Mouse (Mus musculus): ENCODE data around the gene Ubxn1. TPM values are rescaled to one million over a fixed set of nuclear protein-coding genes. Genes with fewer than 3 reads are reported as not detected.
"Not testable (repeated sequence)": the region's sequence is repeated elsewhere in the genome, so short reads cannot be mapped to it uniquely, and the experiment has no call there.

Gene Ubxn1
- polyA plus RNA-seq, 1 experiment from 2014 or later: 168 TPM

- no peak for ATAC-seq
- Histone ChIP-seq H3K36me3 (no peaks in the 10 kb centered on the region), H3K9me3 (no peaks in the 10 kb centered on the region), H3K27ac (no peak overlapping the region), H3K4me2 (replicated peaks) (no peak overlapping the region), H3K4me3 (replicated peaks) (no peak overlapping the region), H3K9ac (replicated peaks) (no peak overlapping the region), H3K4me1 (replicated peaks) (no peaks in the 10 kb centered on the region), H3K27me3 (no peaks in the 10 kb centered on the region)
- WGBS: 84% methylated on average over 6 of the region's 6 CpGs
Observed at GRCm38 (mm10) chr19:8864265-8864664, 7.0 kb upstream of the Ubxn1 start.

- H3K27me3 ChIP-seq; H3K4me3 ChIP-seq (replicated peaks); H3K27ac ChIP-seq; H3K9me3 ChIP-seq; H3K9ac ChIP-seq (replicated peaks); ATAC-seq: not testable (repeated sequence)
- WGBS: 63% methylated on average over 3 of the region's 3 CpGs
- Histone ChIP-seq H3K36me3 (peaks cover 24% of the 10 kb centered on the region), H3K4me1 (replicated peaks) (peaks cover 13% of the 10 kb centered on the region), H3K4me2 (replicated peaks) (0 out of 2 replicates have a peak overlapping the region, but pooled peaks have one; percentile 86)
Observed at GRCm38 (mm10) chr19:8870381-8870780, 915 bp upstream of the Ubxn1 start.

- Histone ChIP-seq H3K9ac (replicated peaks) (peak overlapping the region; percentile 93), H3K9me3 (no peaks in the 10 kb centered on the region), H3K27ac (peak overlapping the region; percentile 75), H3K4me2 (replicated peaks) (peak overlapping the region; percentile 86), H3K4me3 (replicated peaks) (peak overlapping the region; percentile 86), H3K4me1 (replicated peaks) (peaks cover 13% of the 10 kb centered on the region), H3K27me3 (no peaks in the 10 kb centered on the region), H3K36me3 (peaks cover 29% of the 10 kb centered on the region)
- peak; percentile 61 for ATAC-seq
- 65% methylated on average over 9 of the region's 9 CpGs for WGBS
Observed at GRCm38 (mm10) chr19:8870838-8871237, 458 bp upstream of the Ubxn1 start.

- peaks cover 44% of the 10 kb centered on the region for H3K36me3 ChIP-seq
- no peaks in the 10 kb centered on the region for H3K9me3 ChIP-seq
- peak overlapping the region; percentile 86 for H3K4me3 ChIP-seq (replicated peaks)
- peak overlapping the region; percentile 93 for H3K9ac ChIP-seq (replicated peaks)
- H3K4me1 ChIP-seq (replicated peaks): peaks cover 13% of the 10 kb centered on the region
- WGBS: 81% methylated on average over 10 of the region's 10 CpGs
- no peaks in the 10 kb centered on the region for H3K27me3 ChIP-seq
- no peak overlapping the region for H3K27ac ChIP-seq
- no peak for ATAC-seq
- peak overlapping the region; percentile 86 for H3K4me2 ChIP-seq (replicated peaks)
Observed at GRCm38 (mm10) chr19:8872266-8872840, 1.1 kb downstream of the Ubxn1 start.

GRCm38 (mm10) chr19:8875031-8875430, 3.7 kb downstream of the Ubxn1 start:
- H3K4me1 ChIP-seq (replicated peaks): peaks cover 23% of the 10 kb centered on the region
- no peaks in the 10 kb centered on the region for H3K27me3 ChIP-seq
- no peak overlapping the region for H3K27ac ChIP-seq
- ATAC-seq: no peak
- 91% methylated on average over 7 of the region's 7 CpGs for WGBS
- no peak overlapping the region for H3K9ac ChIP-seq (replicated peaks)
- no peak overlapping the region for H3K4me3 ChIP-seq (replicated peaks)
- H3K9me3 ChIP-seq: no peaks in the 10 kb centered on the region
- H3K4me2 ChIP-seq (replicated peaks): no peak overlapping the region
- H3K36me3 ChIP-seq: peaks cover 49% of the 10 kb centered on the region

GRCm38 (mm10) chr19:8880311-8881033, 9.2 kb downstream of the Ubxn1 start, which contains the start of gene Uqcc3:
Uqcc3 (minus strand) TSS chr19:8880923.
- H3K27ac ChIP-seq: peak within 1 kb of the TSS; percentile 84
- H3K4me3 ChIP-seq (replicated peaks): peak within 1 kb of the TSS; percentile 72
- peak; percentile 98 for ATAC-seq
- peaks cover 15% of the 10 kb centered on the region for H3K4me1 ChIP-seq (replicated peaks)
- H3K36me3 ChIP-seq: peaks cover 23% of the 10 kb centered on the region
- under 1% methylated on average over 42 of the region's 42 CpGs for whole genome bisulfite sequencing
- no peaks in the 10 kb centered on the region for H3K27me3 ChIP-seq
- peak within 1 kb of the TSS; percentile 87 for H3K9ac ChIP-seq (replicated peaks)
- peak within 1 kb of the TSS; percentile 86 for H3K4me2 ChIP-seq (replicated peaks)
- H3K9me3 ChIP-seq: no peaks in the 10 kb centered on the region

- WGBS: 16% methylated on average over 3 of the region's 3 CpGs
- peak overlapping the region; percentile 72 for H3K4me3 ChIP-seq (replicated peaks)
- ATAC-seq: peak; percentile 16; the same call in 1 of the 2 replicates
- no peaks in the 10 kb centered on the region for H3K27me3 ChIP-seq
- H3K36me3 ChIP-seq: peaks cover 18% of the 10 kb centered on the region
- peak overlapping the region; percentile 87 for H3K9ac ChIP-seq (replicated peaks)
- peak overlapping the region; percentile 86 for H3K4me2 ChIP-seq (replicated peaks)
- H3K4me1 ChIP-seq (replicated peaks): peaks cover 15% of the 10 kb centered on the region
- H3K27ac ChIP-seq: peak overlapping the region; percentile 84
- no peaks in the 10 kb centered on the region for H3K9me3 ChIP-seq
Observed at GRCm38 (mm10) chr19:8881034-8881392, 9.7 kb downstream of the Ubxn1 start.

- Histone ChIP-seq H3K9ac (replicated peaks) (no peak within 1 kb of the TSS; the same call in 1 of the 2 replicates), H3K27me3 (no peaks in the 10 kb centered on the region), H3K4me1 (replicated peaks) (peaks cover 24% of the 10 kb centered on the region), H3K4me3 (replicated peaks) (no peak within 1 kb of the TSS), H3K4me2 (replicated peaks) (no peak within 1 kb of the TSS), H3K9me3 (no peaks in the 10 kb centered on the region), H3K27ac (no peak within 1 kb of the TSS), H3K36me3 (no peaks in the 10 kb centered on the region)
- ATAC-seq: no peak
- WGBS: 65% methylated on average over 3 of the region's 3 CpGs
Observed at GRCm38 (mm10) chr19:8883616-8884015, 12.3 kb downstream of the Ubxn1 start, which contains the start of the genes Lbhd1 and Gm49403. Lbhd1 (plus strand) TSS chr19:8883732. Gm49403 (plus strand) TSS chr19:8883930.

- H3K4me2 ChIP-seq (replicated peaks): peak overlapping the region; percentile 82; the same call in 1 of the 2 replicates
- 39% methylated on average over 1 of the region's 1 CpGs for WGBS
- H3K27me3 ChIP-seq: no peaks in the 10 kb centered on the region
- H3K4me1 ChIP-seq (replicated peaks): peaks cover 17% of the 10 kb centered on the region
- H3K36me3 ChIP-seq: peaks cover 9% of the 10 kb centered on the region; the same call in 1 of the 2 replicates
- H3K27ac ChIP-seq: no peak overlapping the region
- no peaks in the 10 kb centered on the region for H3K9me3 ChIP-seq
- no peak for ATAC-seq
- H3K9ac ChIP-seq (replicated peaks): 0 out of 2 replicates have a peak overlapping the region, but pooled peaks have one; percentile 73
- no peak overlapping the region for H3K4me3 ChIP-seq (replicated peaks)
Observed at GRCm38 (mm10) chr19:8886916-8887584, 15.8 kb downstream of the Ubxn1 start.

- Histone ChIP-seq H3K4me3 (replicated peaks) (peak overlapping the region; percentile 68), H3K9me3 (no peaks in the 10 kb centered on the region), H3K4me2 (replicated peaks) (peak overlapping the region; percentile 82), H3K27ac (peak overlapping the region; percentile 77), H3K4me1 (replicated peaks) (peaks cover 21% of the 10 kb centered on the region), H3K36me3 (peaks cover 9% of the 10 kb centered on the region; the same call in 1 of the 2 replicates), H3K27me3 (no peaks in the 10 kb centered on the region), H3K9ac (replicated peaks) (peak overlapping the region; percentile 73)
- ATAC-seq: no peak
- WGBS: 17% methylated on average over 19 of the region's 19 CpGs
Observed at GRCm38 (mm10) chr19:8887585-8888463, 16.5 kb downstream of the Ubxn1 start.
